ENCODE assay signal across 8 mouse cellular contexts in genomic region chr14:14019155-14019894, GRCm38 (mm10). TPM values are rescaled to one million over a fixed set of nuclear protein-coding genes. Genes with fewer than 3 reads are reported as not detected.
A peak's percentile ranks its signal among the peaks of the same experiment; 100 is the strongest.
DNase-seq lines count a peak whose midpoint lies in the region; ATAC-seq and TF ChIP-seq lines count a peak whose summit lies in the region.

No protein-coding gene starts in this region.

- H3K27me3 ChIP-seq in limb, embryonic 11.5 days (ENCODE audit: control insufficient read depth, insufficient read depth, low read length) = no peaks in the 10 kb centered on the region
- H3K27me3 ChIP-seq in limb, embryonic 10.5 days (ENCODE audit: low read depth, poor library complexity, severe bottlenecking) = no peaks in the 10 kb centered on the region
- H3K27me3 ChIP-seq in intestine, embryonic 16.5 days (replicated peaks; ENCODE audit: control insufficient read depth, insufficient read depth, low read length) = no peaks in the 10 kb centered on the region
- H3K27me3 ChIP-seq in small intestine, adult 2 months (ENCODE audit: control insufficient read depth, insufficient read depth, low read length) = no peaks in the 10 kb centered on the region

- no peak for TF ChIP-seq POLR2A in small intestine, adult 2 months (IDR thresholded peaks at IDR 0.05; ENCODE audit: low read depth, low read length)

- no peak overlapping the region for H3K4me2 ChIP-seq in limb, embryonic 11.5 days (ENCODE audit: low read depth, severe bottlenecking)
- no peak overlapping the region for H3K4me2 ChIP-seq in intestine, embryonic 16.5 days (ENCODE audit: low read depth, low read length)

- H3K36me3 ChIP-seq in limb, embryonic 11.5 days (ENCODE audit: control insufficient read depth, insufficient read depth, low read length) = no peaks in the 10 kb centered on the region
- H3K36me3 ChIP-seq in limb, embryonic 10.5 days = peaks cover 19% of the 10 kb centered on the region
- H3K36me3 ChIP-seq in intestine, embryonic 16.5 days (ENCODE audit: control insufficient read depth, insufficient read depth, low read length) = no peaks in the 10 kb centered on the region
- peaks cover 31% of the 10 kb centered on the region for H3K36me3 ChIP-seq in small intestine, adult 2 months (ENCODE audit: control insufficient read depth, insufficient read depth, low read length)

- no peaks in the 10 kb centered on the region for H3K9me3 ChIP-seq in limb, embryonic 11.5 days (ENCODE audit: control insufficient read depth, low read length)
- no peaks in the 10 kb centered on the region for H3K9me3 ChIP-seq in limb, embryonic 10.5 days (replicated peaks)
- H3K9me3 ChIP-seq in intestine, embryonic 16.5 days (ENCODE audit: control insufficient read depth, low read length) = no peaks in the 10 kb centered on the region

- H3K4me3 ChIP-seq in limb, embryonic 11.5 days (ENCODE audit: low read depth, low read length) = no peak overlapping the region
- no peak overlapping the region for H3K4me3 ChIP-seq in limb, embryonic 10.5 days
- no peak overlapping the region for H3K4me3 ChIP-seq in intestine, embryonic 16.5 days (ENCODE audit: low read length)
- H3K4me3 ChIP-seq in small intestine, adult 2 months (ENCODE audit: low read depth, low read length) = no peak overlapping the region

- 80% methylated on average over 6 of the region's 6 CpGs for whole genome bisulfite sequencing in limb, embryonic 11.5 days
- WGBS in limb, embryonic 10.5 days = 82% methylated on average over 6 of the region's 6 CpGs
- 78% methylated on average over 6 of the region's 6 CpGs for WGBS in intestine, embryonic 16.5 days
- WGBS in small intestine, adult 2 months = 78% methylated on average over 6 of the region's 6 CpGs

- H3K9ac ChIP-seq in limb, embryonic 11.5 days (ENCODE audit: low read length) = no peak overlapping the region
- no peak overlapping the region for H3K9ac ChIP-seq in intestine, embryonic 16.5 days (ENCODE audit: low read depth, low read length)

- no peak for ATAC-seq in limb, embryonic 11.5 days (ENCODE audit: insufficient number of reproducible peaks, low FRiP score, low TSS enrichment, low read depth)
- peak; percentile 46; the same call in 1 of the 2 replicates for ATAC-seq in intestine, embryonic 16.5 days

- H3K4me1 ChIP-seq in limb, embryonic 11.5 days (ENCODE audit: control insufficient read depth, insufficient read depth, low read length) = no peaks in the 10 kb centered on the region
- no peaks in the 10 kb centered on the region for H3K4me1 ChIP-seq in limb, embryonic 10.5 days
- H3K4me1 ChIP-seq in intestine, embryonic 16.5 days (ENCODE audit: control insufficient read depth, insufficient read depth, low read length) = 0 out of 2 replicates have a peak, but pooled peaks cover 3% of the 10 kb centered on the region
- no peaks in the 10 kb centered on the region; the same call in 1 of the 2 replicates for H3K4me1 ChIP-seq in small intestine, adult 2 months (ENCODE audit: control insufficient read depth, insufficient read depth, insufficient read length, low read length)

- intact Hi-C loops in left cerebral cortex, postnatal 25 days (cut with DNase I) = no loop called here

- DNase-seq in limb, embryonic 11.5 days (ENCODE audit: low spot score) = peak; percentile 28
- no peak for DNase-seq in limb, embryonic 10.5 days (ENCODE audit: low spot score)
- peak; percentile 67 for DNase-seq in ZHBTc4 (ENCODE audit: low read depth, low spot score)
- DNase-seq in gastrocnemius, adult 8-10 months (ENCODE audit: low spot score in 2 of 2) = no peak
- DNase-seq in cerebellum, adult 9-11 months = no peak
- DNase-seq in left cerebral cortex, postnatal 25 days (ENCODE audit: low spot score in 2 of 2) = no peak

- H3K27ac ChIP-seq in limb, embryonic 11.5 days (replicated peaks; ENCODE audit: low read depth, low read length) = no peak overlapping the region
- no peak overlapping the region for H3K27ac ChIP-seq in limb, embryonic 10.5 days
- no peak overlapping the region for H3K27ac ChIP-seq in intestine, embryonic 16.5 days (ENCODE audit: low read length)
- H3K27ac ChIP-seq in small intestine, adult 2 months (ENCODE audit: insufficient read depth, low read depth, low read length) = no peak overlapping the region

- TF ChIP-seq CTCF in small intestine, adult 2 months (IDR thresholded peaks at IDR 0.05; ENCODE audit: extremely low read depth, insufficient read length, insufficient replicate concordance, low read depth, low read length) = peak; percentile 49; the same call in 1 of the 2 replicates

RNA-seq across cellular contexts. Expression of gene Thoc7, which starts 57.7 kb away (rescaled TPM):
- 260 and 265 TPM in 2 replicates for polyA plus RNA-seq in limb, embryonic 11.5 days (2014; fragmentation: Nextera tagmentation; extraction: Ambion mirVana)
- polyA plus RNA-seq in limb, embryonic 10.5 days (2016; fragmentation: Nextera tagmentation; extraction: Ambion mirVana) = 220 and 221 TPM in 2 replicates
- 152 and 155 TPM in 2 replicates for polyA plus RNA-seq in intestine, embryonic 16.5 days (2015; fragmentation: Nextera tagmentation; extraction: Ambion mirVana)
- polyA plus RNA-seq in small intestine, adult 2 months (2012; rRNA removed) = 3.6 and 13.5 TPM in 2 replicates
- 100 to 1,000 TPM; 124 to 144 (median 137) TPM for total RNA-seq in gastrocnemius, adult 8-10 months (2022)
- 100 to 1,000 TPM in 1 of 2 experiments, 10 to 100 TPM in 1; 96.9 to 101 TPM for total RNA-seq in left cerebral cortex, postnatal 25 days (2021)

RNA-seq across cellular contexts. Expression of gene Atxn7, which starts 58.1 kb away (rescaled TPM):
- polyA plus RNA-seq in limb, embryonic 11.5 days (2014; fragmentation: Nextera tagmentation; extraction: Ambion mirVana) = 4.6 and 4.7 TPM in 2 replicates
- polyA plus RNA-seq in limb, embryonic 10.5 days (2016; fragmentation: Nextera tagmentation; extraction: Ambion mirVana) = 2.6 and 3.0 TPM in 2 replicates
- polyA plus RNA-seq in intestine, embryonic 16.5 days (2015; fragmentation: Nextera tagmentation; extraction: Ambion mirVana) = 2.9 and 3.5 TPM in 2 replicates
- 11.9 and 30.8 TPM in 2 replicates for polyA plus RNA-seq in small intestine, adult 2 months (2012; rRNA removed)
- 10 to 100 TPM; 19.5 to 24.5 (median 20.8) TPM for total RNA-seq in gastrocnemius, adult 8-10 months (2022)
- total RNA-seq in left cerebral cortex, postnatal 25 days (2021) = 10 to 100 TPM; 23.3 to 25.1 TPM

Comparison
In these comparisons a context has a peak if more than half of its experiments do, and no peak if none do; other contexts are left out.
1. DNase-seq: peak in limb, embryonic 11.5 days (single experiment) and ZHBTc4 (single experiment); none in limb, embryonic 10.5 days (single experiment), gastrocnemius, adult 8-10 months (0 of 2), cerebellum, adult 9-11 months (single experiment) and left cerebral cortex, postnatal 25 days (0 of 2).
2. RNA of gene Thoc7, which starts 57.7 kb away (polyA plus RNA-seq): 260 to 265 TPM in limb, embryonic 11.5 days, 220 to 221 TPM in limb, embryonic 10.5 days and 152 to 155 TPM in intestine, embryonic 16.5 days; 3.6 to 13.5 TPM in small intestine, adult 2 months; every median in the first group is over 10 times any median in the second.